Mouse (Mus musculus) liver, embryonic 14.5 days (tissue): ENCODE measurements at regions not wholly inside any gene's neighbourhood (a gene's known extent, or its start where the extent isn't known, plus 50 kb on each side); places are given as distances from the start of the nearest gene placed in this dataset.

Experiments
- ATAC-seq: fragments of 200-750 bp; cut with Nextera tagmentation; 2 replicates; pipeline ENCODE4 v1.8.0; 2017; ENCODE audit warnings: moderate number of reproducible peaks, mild to moderate bottlenecking, moderate library complexity; ENCODE audit not compliant: insufficient read depth
- DNase-seq, 3 experiments: peaks; one replicate each; pipeline ENCODE4 v3.0.0-alpha.2; 2012 to 2013; ENCODE audit warnings: low read depth in 3 of 3, low spot score in 3 of 3
- H3K27ac ChIP-seq: fragments of 300-500 bp; sonication (generic); 2 replicates; pipeline ENCODE4 v1.5.1; 2014; ENCODE audit warnings: moderate library complexity, mild to moderate bottlenecking, control low read depth, inconsistent platforms
- H3K27me3 ChIP-seq: fragments of 300-500 bp; sonication (generic); 2 replicates; pipeline ENCODE4 v1.6.1; 2014; ENCODE audit warnings: mild to moderate bottlenecking, low read length, moderate library complexity; ENCODE audit not compliant: control insufficient read depth, insufficient read depth
- H3K36me3 ChIP-seq: fragments of 300-500 bp; sonication (generic); replicated peaks from 2 replicates; pipeline ENCODE4 v1.6.1; 2014; ENCODE audit warnings: low read depth; ENCODE audit not compliant: control insufficient read depth, insufficient read depth
- H3K4me1 ChIP-seq, 2 experiments: fragments of 200-500 bp in 1 of 2; fragments of 300-500 bp in 1 of 2; sonication (generic) in 1 of 2; replicated peaks; 2 replicates each; pipeline ENCODE4 v1.6.1; 2012 to 2014; ENCODE audit warnings: antibody characterized with exemption in 1 of 2, inconsistent platforms in 1 of 2, low read length in 1 of 2; ENCODE audit not compliant: control insufficient read depth in 2 of 2, insufficient read depth in 2 of 2
- H3K4me2 ChIP-seq: fragments of 300-500 bp; sonication (generic); 2 replicates; pipeline ENCODE4 v1.6.1; 2014; ENCODE audit warnings: low read depth, mild to moderate bottlenecking, control low read depth, moderate library complexity
- H3K4me3 ChIP-seq, 2 experiments: fragments of 200-500 bp in 1 of 2; fragments of 300-500 bp in 1 of 2; sonication (generic) in 1 of 2; 2 replicates each; pipeline ENCODE4 v1.5.1; 2012 to 2014; ENCODE audit warnings: low read depth in 2 of 2, low read length in 2 of 2, mild to moderate bottlenecking in 2 of 2, control low read depth in 1 of 2, inconsistent platforms in 1 of 2, moderate library complexity in 1 of 2; ENCODE audit not compliant: insufficient read depth in 1 of 2
- H3K9ac ChIP-seq: fragments of 300-500 bp; sonication (generic); replicated peaks from 2 replicates; pipeline ENCODE4 v1.6.1; 2014; ENCODE audit warnings: mild to moderate bottlenecking, control low read depth, moderate library complexity
- H3K9me3 ChIP-seq: fragments of 300-500 bp; sonication (generic); 2 replicates; pipeline ENCODE4 v1.6.1; 2016; ENCODE audit warnings: low read length, mixed read lengths; ENCODE audit not compliant: control insufficient read depth
- CTCF ChIP-seq: IDR thresholded peaks from 2 replicates; pipeline ENCODE4 v1.5.1; 2016; ENCODE audit warnings: antibody characterized with exemption, low read depth, control low read depth
- EP300 ChIP-seq: IDR thresholded peaks from 2 replicates; pipeline ENCODE4 v1.6.1; 2016; ENCODE audit warnings: antibody characterized with exemption, low read depth
- WGBS: fragments of 180-500 bp; shearing (Covaris S2); extraction: QIAGEN DNeasy Blood & Tissue Kit; methylation state at CpG from one replicate; pipeline ENCODE4 v1.1.7; 2014; ENCODE audit not compliant: insufficient replicate concordance; 5-methylcytosine and 5-hydroxymethylcytosine counted together

DNA sequence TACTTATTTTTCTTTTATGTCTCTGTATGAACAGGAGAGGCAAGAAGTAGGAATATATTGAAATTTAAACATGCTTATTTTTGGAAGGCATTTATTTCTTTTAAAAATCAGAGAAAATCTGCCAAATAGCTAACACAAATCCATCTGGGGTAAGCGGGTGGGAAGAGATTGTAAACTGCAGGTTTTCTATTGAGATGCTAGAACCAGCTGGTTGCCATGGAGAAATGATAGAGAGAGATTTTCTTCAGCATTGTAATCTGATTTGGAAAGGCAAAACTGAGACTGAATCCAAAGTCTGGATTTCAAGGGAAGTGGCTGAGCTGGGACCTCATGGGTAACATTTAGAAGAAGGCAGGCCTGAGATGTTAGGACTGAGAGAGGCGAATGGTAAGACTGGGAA is 226.6 kb upstream of the Sptlc3 start:
- no peaks in the 10 kb centered on the region for H3K36me3 ChIP-seq
- H3K4me2 ChIP-seq: no peak overlapping the region
- TF ChIP-seq CTCF (no peak), EP300 (no peak)
- no peaks in the 10 kb centered on the region for H3K27me3 ChIP-seq
- H3K4me1 ChIP-seq: no peaks in the 10 kb centered on the region
- H3K27ac ChIP-seq: no peak overlapping the region
- H3K4me3 ChIP-seq: no peak overlapping the region
- ATAC-seq (no peak), DNase-seq (no peak)
- no peak overlapping the region for H3K9ac ChIP-seq
- WGBS: 65% methylated on average over 2 of the region's 2 CpGs
- H3K9me3 ChIP-seq: no peaks in the 10 kb centered on the region

DNA sequence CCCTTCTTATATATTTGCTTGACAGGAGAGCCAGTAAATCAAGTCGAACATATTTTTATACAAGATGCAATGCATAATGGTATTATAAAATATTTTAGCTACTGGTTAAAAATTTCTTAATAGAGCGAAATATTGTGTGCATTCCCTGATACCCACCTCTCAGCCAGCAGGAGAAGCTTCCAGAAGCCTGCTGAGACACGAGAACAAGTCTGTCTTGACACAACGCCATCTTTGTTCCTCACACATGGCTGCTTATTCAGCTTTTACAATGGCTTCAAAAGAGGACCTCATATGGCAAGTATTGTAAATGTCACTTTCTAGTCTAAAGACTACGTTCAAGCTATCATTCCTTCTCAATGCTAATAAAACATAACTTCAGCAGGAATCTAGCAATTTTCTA is 217.1 kb upstream of the Sptlc3 start:
- Histone ChIP-seq H3K4me1 (no peaks in the 10 kb centered on the region), H3K4me2 (no peak overlapping the region), H3K9ac (no peak overlapping the region), H3K27ac (no peak overlapping the region), H3K4me3 (no peak overlapping the region), H3K36me3 (no peaks in the 10 kb centered on the region), H3K9me3 (no peaks in the 10 kb centered on the region), H3K27me3 (no peaks in the 10 kb centered on the region)
- TF ChIP-seq CTCF (no peak), EP300 (no peak)
- ATAC-seq (no peak), DNase-seq (no peak)
- 50% methylated on average over 5 of the region's 5 CpGs for WGBS

DNA sequence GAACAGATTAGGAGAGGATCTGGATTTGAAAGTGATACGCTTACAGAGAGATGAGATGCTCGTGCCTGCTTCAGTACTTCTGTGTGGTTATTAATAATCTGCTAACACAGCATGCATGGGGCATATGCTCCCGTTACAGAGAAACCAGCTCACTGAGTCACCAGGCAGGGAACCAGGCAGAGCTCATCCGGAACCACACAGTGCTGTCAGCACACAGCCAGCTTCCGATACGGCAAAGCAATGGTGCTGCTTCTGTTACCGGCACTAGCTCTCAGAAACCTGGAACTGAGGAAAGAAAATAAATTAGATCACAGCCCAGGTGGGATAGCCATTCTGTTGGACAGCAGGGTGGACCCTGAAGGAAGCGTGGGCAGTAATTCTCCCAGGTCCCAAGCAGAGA is 216.1 kb upstream of the Sptlc3 start:
- WGBS: 67% methylated on average over 8 of the region's 8 CpGs
- ATAC-seq (no peak), DNase-seq (no peak)
- H3K27ac ChIP-seq: no peak overlapping the region
- H3K4me3 ChIP-seq: no peak overlapping the region
- TF ChIP-seq CTCF (no peak), EP300 (no peak)
- H3K4me2 ChIP-seq: no peak overlapping the region
- no peaks in the 10 kb centered on the region for H3K36me3 ChIP-seq
- H3K27me3 ChIP-seq: no peaks in the 10 kb centered on the region
- no peaks in the 10 kb centered on the region for H3K4me1 ChIP-seq
- no peaks in the 10 kb centered on the region for H3K9me3 ChIP-seq
- no peak overlapping the region for H3K9ac ChIP-seq

DNA sequence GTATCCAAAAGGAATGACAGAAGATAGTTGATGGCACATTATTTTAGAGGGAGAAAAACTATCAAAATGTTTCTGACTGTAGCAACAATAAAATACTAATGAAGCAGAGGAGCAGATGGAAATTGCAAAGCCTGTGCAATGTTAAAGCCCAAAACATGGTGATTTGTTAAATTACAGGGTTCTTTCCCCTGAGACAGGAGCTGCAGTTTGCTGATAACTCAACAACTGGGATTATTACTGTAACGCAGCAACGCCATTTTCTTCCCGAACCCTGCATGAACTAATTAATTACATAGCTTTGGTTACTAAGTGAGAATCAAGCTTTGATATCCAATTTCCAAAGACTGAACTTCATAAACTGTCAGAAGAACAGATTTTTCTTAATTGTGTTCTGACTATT is 212.7 kb upstream of the Sptlc3 start:
- 64% methylated on average over 3 of the region's 3 CpGs for WGBS
- Histone ChIP-seq H3K9me3 (no peaks in the 10 kb centered on the region), H3K4me3 (no peak overlapping the region), H3K27me3 (no peaks in the 10 kb centered on the region), H3K9ac (no peak overlapping the region), H3K36me3 (no peaks in the 10 kb centered on the region), H3K27ac (no peak overlapping the region), H3K4me1 (no peaks in the 10 kb centered on the region), H3K4me2 (no peak overlapping the region)
- ATAC-seq (no peak), DNase-seq (no peak)
- no peak for TF ChIP-seq EP300
- no peak for TF ChIP-seq CTCF

DNA sequence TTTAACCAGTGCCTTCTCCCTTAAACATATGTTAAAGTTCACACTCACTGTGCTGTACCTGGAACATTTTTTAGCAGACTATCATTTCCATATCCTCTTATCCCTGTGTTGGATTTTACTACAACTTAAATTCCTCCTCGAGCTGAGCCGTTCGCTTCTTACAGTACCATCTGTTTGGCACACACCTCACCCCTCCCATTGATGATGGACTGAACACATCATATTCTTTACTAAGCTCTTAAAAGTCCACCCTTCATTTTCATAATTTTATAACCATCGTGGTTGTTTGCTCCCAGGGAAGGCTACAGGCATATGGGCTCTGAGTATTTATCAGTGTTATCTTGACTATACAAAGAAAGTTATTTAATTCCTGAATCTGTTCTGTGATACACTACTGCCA is 209.4 kb upstream of the Sptlc3 start:
- H3K9ac ChIP-seq: no peak overlapping the region
- ATAC-seq (no peak), DNase-seq (no peak)
- TF ChIP-seq CTCF: no peak
- TF ChIP-seq EP300: no peak
- no peak overlapping the region for H3K27ac ChIP-seq
- no peaks in the 10 kb centered on the region for H3K4me1 ChIP-seq
- no peaks in the 10 kb centered on the region for H3K27me3 ChIP-seq
- no peaks in the 10 kb centered on the region for H3K9me3 ChIP-seq
- no peak overlapping the region for H3K4me2 ChIP-seq
- no peak overlapping the region for H3K4me3 ChIP-seq
- H3K36me3 ChIP-seq: no peaks in the 10 kb centered on the region
- WGBS: 68% methylated on average over 4 of the region's 4 CpGs
